Comparison of ENCODE assay signal across 37 mouse cellular contexts in the genomic region with DNA sequence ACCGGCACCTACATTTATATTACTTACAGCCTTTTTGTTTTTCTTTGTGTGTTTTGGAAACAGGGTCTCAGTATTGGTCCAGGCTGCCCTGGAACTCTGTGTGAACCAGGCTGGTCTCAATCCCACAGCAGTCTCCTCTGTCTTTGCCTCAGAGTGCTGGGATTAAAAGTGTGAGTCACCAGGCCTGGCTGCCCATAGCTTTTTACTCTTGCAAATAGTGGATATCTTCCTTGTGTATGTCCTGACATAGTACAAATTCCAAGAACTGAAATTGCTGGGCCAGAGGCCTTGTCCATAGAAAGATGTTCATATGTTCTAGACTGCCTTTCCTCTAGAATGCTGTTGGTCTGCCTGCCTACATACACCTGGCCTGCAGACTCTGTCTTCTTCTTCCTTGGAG. TPM values are rescaled to one million over a fixed set of nuclear protein-coding genes. Genes with fewer than 3 reads are reported as not detected.
DNase-seq lines count a peak whose midpoint lies in the region; ATAC-seq and TF ChIP-seq lines count a peak whose summit lies in the region.
"Had no signal": no experiment of that assay in that cellular context is flagged by ENCODE, and none has a peak within 500 bp of the region (broad histone marks: within the 10 kb centered on the region; RNA-seq: fewer than 3 reads in every experiment).

No protein-coding gene starts in this region.

- H3K27ac ChIP-seq in heart, adult 2 months, result peak overlapping the region; percentile 53
- no peak overlapping the region for H3K27ac ChIP-seq in heart, embryonic 12.5 days (ENCODE audit: poor library complexity, severe bottlenecking)
- peak overlapping the region; percentile 73; the same call in 1 of the 2 replicates for H3K27ac ChIP-seq in lung, embryonic 16.5 days (ENCODE audit: low read length)
- peak overlapping the region; percentile 27; the same call in 1 of the 2 replicates for H3K27ac ChIP-seq in embryonic fibroblast, embryonic 13.5 days (ENCODE audit: insufficient read depth, low read length)
- H3K27ac ChIP-seq in midbrain, embryonic 14.5 days (replicated peaks; ENCODE audit: low read depth, low read length), result no peak overlapping the region
- H3K27ac ChIP-seq: hindbrain, embryonic 14.5 days; midbrain, embryonic 13.5 days; neural tube, embryonic 15.5 days had no signal

- TF ChIP-seq EP300 in heart, adult 2 months (IDR thresholded peaks at IDR 0.05; ENCODE audit: insufficient read depth, low read depth, low read length), result no peak

- ATAC-seq in heart, embryonic 12.5 days (ENCODE audit: insufficient number of reproducible peaks, low FRiP score), result no peak
- no peak for ATAC-seq in lung, embryonic 16.5 days (ENCODE audit: low read depth)
- no peak for ATAC-seq in midbrain, embryonic 14.5 days (ENCODE audit: low FRiP score, low TSS enrichment)
- ATAC-seq: activated CD4-positive, CD25-positive, alpha-beta regulatory T cell, adult 4 months; forebrain, postnatal 0 days; intestine, postnatal 0 days; midbrain, embryonic 13.5 days had no signal

- H3K36me3 ChIP-seq in heart, adult 2 months (ENCODE audit: control insufficient read depth, insufficient read depth, low read length), result no peaks in the 10 kb centered on the region; the same call in 1 of the 2 replicates
- H3K36me3 ChIP-seq in heart, embryonic 12.5 days, result peaks cover 29% of the 10 kb centered on the region
- H3K36me3 ChIP-seq in lung, embryonic 16.5 days (ENCODE audit: control insufficient read depth, insufficient read depth, low read length), result no peaks in the 10 kb centered on the region
- H3K36me3 ChIP-seq in midbrain, embryonic 14.5 days (ENCODE audit: control insufficient read depth, insufficient read depth, low read length), result peaks cover 39% of the 10 kb centered on the region

- 81% methylated on average over 1 of the region's 1 CpGs for whole genome bisulfite sequencing in heart, adult 2 months
- 80% methylated on average over 1 of the region's 1 CpGs for WGBS in heart, embryonic 12.5 days
- 68% methylated on average over 1 of the region's 1 CpGs for WGBS in lung, embryonic 16.5 days
- 63% methylated on average over 1 of the region's 1 CpGs for WGBS in lung, adult 2 months
- 56% methylated on average over 1 of the region's 1 CpGs for WGBS in midbrain, embryonic 14.5 days

- H3K27me3 ChIP-seq in heart, adult 2 months (ENCODE audit: control insufficient read depth, insufficient read depth, low read length), result no peaks in the 10 kb centered on the region
- no peaks in the 10 kb centered on the region for H3K27me3 ChIP-seq in heart, embryonic 12.5 days (replicated peaks)
- H3K27me3 ChIP-seq in lung, embryonic 16.5 days (ENCODE audit: control insufficient read depth, insufficient read depth, low read depth, low read length), result no peaks in the 10 kb centered on the region
- no peaks in the 10 kb centered on the region for H3K27me3 ChIP-seq in midbrain, embryonic 14.5 days (ENCODE audit: control insufficient read depth, insufficient read depth, low read length)
- H3K27me3 ChIP-seq: limb, embryonic 13.5 days; neural tube, embryonic 15.5 days had no signal

- TF ChIP-seq POLR2A in heart, adult 2 months (IDR thresholded peaks at IDR 0.05; ENCODE audit: insufficient read depth, low read depth, low read length), result no peak
- no peak for TF ChIP-seq POLR2A in lung, adult 2 months (IDR thresholded peaks at IDR 0.05; ENCODE audit: borderline replicate concordance, extremely low read depth, low read depth, low read length)
- TF ChIP-seq POLR2A in embryonic fibroblast, embryonic 13.5 days (IDR thresholded peaks at IDR 0.05; ENCODE audit: low read depth, low read length), result no peak

- no peak overlapping the region for H3K4me2 ChIP-seq in heart, embryonic 12.5 days
- H3K4me2 ChIP-seq in lung, embryonic 16.5 days (ENCODE audit: low read depth, low read length), result no peak overlapping the region
- no peak overlapping the region for H3K4me2 ChIP-seq in midbrain, embryonic 14.5 days (ENCODE audit: low read length)
- H3K4me2 ChIP-seq: hindbrain, embryonic 14.5 days; limb, embryonic 13.5 days; liver, embryonic 11.5 days; midbrain, embryonic 13.5 days; neural tube, embryonic 15.5 days had no signal

- H3K9ac ChIP-seq in heart, adult 2 months (ENCODE audit: low read depth, low read length), result no peak overlapping the region
- H3K9ac ChIP-seq in heart, embryonic 12.5 days, result no peak overlapping the region
- no peak overlapping the region for H3K9ac ChIP-seq in lung, embryonic 16.5 days (ENCODE audit: low read length)
- H3K9ac ChIP-seq in midbrain, embryonic 14.5 days (replicated peaks; ENCODE audit: low read length), result no peak overlapping the region
- H3K9ac ChIP-seq: forebrain, postnatal 0 days; hindbrain, embryonic 14.5 days; limb, embryonic 13.5 days; midbrain, embryonic 13.5 days; neural tube, embryonic 15.5 days had no signal

- H3K79me2 ChIP-seq in heart, adult 2 months (replicated peaks; ENCODE audit: control insufficient read depth, insufficient read depth, low read length), result no peaks in the 10 kb centered on the region

- intact Hi-C loops in heart, adult 2 months (cut with DNase I), result no loop called here

- TF ChIP-seq CTCF in heart, adult 2 months (IDR thresholded peaks at IDR 0.05), result no peak
- no peak for TF ChIP-seq CTCF in lung, adult 2 months (IDR thresholded peaks at IDR 0.05; ENCODE audit: insufficient read depth, low read length)
- no peak for TF ChIP-seq CTCF in embryonic fibroblast, embryonic 13.5 days (IDR thresholded peaks at IDR 0.05; ENCODE audit: borderline replicate concordance, insufficient read depth, low read length)

- peaks cover 14% of the 10 kb centered on the region for H3K4me1 ChIP-seq in heart, adult 2 months (ENCODE audit: control insufficient read depth, insufficient read depth, low read length)
- H3K4me1 ChIP-seq in heart, embryonic 12.5 days (replicated peaks), result peaks cover 28% of the 10 kb centered on the region
- peaks cover 23% of the 10 kb centered on the region for H3K4me1 ChIP-seq in lung, embryonic 16.5 days (replicated peaks; ENCODE audit: control insufficient read depth, insufficient read depth, low read length)
- peaks cover 6% of the 10 kb centered on the region for H3K4me1 ChIP-seq in lung, adult 2 months (ENCODE audit: control insufficient read depth, insufficient read depth, low read length)
- H3K4me1 ChIP-seq in embryonic fibroblast, embryonic 13.5 days (ENCODE audit: control insufficient read depth, insufficient read depth, low read length), result peaks cover 11% of the 10 kb centered on the region
- H3K4me1 ChIP-seq in midbrain, embryonic 14.5 days (ENCODE audit: control insufficient read depth, insufficient read depth, low read length), result peaks cover 10% of the 10 kb centered on the region; the same call in 1 of the 2 replicates

- no peak overlapping the region for H3K4me3 ChIP-seq in heart, adult 2 months
- H3K4me3 ChIP-seq in heart, embryonic 12.5 days, result no peak overlapping the region
- H3K4me3 ChIP-seq in lung, embryonic 16.5 days (ENCODE audit: low read length), result no peak overlapping the region
- H3K4me3 ChIP-seq in lung, adult 2 months (replicated peaks; ENCODE audit: extremely low read depth, low read depth, low read length), result no peak overlapping the region
- H3K4me3 ChIP-seq in embryonic fibroblast, embryonic 13.5 days (ENCODE audit: insufficient read depth, low read length), result no peak overlapping the region
- H3K4me3 ChIP-seq in midbrain, embryonic 14.5 days (replicated peaks; ENCODE audit: low read depth, low read length), result no peak overlapping the region
- H3K4me3 ChIP-seq: limb, embryonic 13.5 days; midbrain, embryonic 13.5 days; neural tube, embryonic 15.5 days had no signal

- H3K9me3 ChIP-seq in heart, embryonic 12.5 days (replicated peaks), result no peaks in the 10 kb centered on the region
- no peaks in the 10 kb centered on the region for H3K9me3 ChIP-seq in lung, embryonic 16.5 days (ENCODE audit: control insufficient read depth, low read length)
- no peaks in the 10 kb centered on the region for H3K9me3 ChIP-seq in midbrain, embryonic 14.5 days (ENCODE audit: control insufficient read depth, low read length)
- H3K9me3 ChIP-seq: limb, embryonic 13.5 days; midbrain, embryonic 13.5 days; neural tube, embryonic 15.5 days had no signal

- DNase-seq in heart, adult 2 months, result no peak
- DNase-seq in lung, adult 2 months, result no peak
- DNase-seq in adipocyte (ENCODE audit: low spot score), result peak; percentile 65
- no peak for DNase-seq in midbrain, embryonic 14.5 days
- DNase-seq in cerebellum, adult 9-10 months, result no peak
- DNase-seq: adrenal gland, adult 8-10 months; B cell, adult 2 months; forebrain, postnatal 0 days; heart, postnatal 10 days; kidney, adult 9 months; kidney, postnatal 10 days; retina, postnatal 1 day; right cerebral cortex, postnatal 14 days had no signal

RNA-seq across cellular contexts. Expression of a gene that starts 35.2 kb away (rescaled TPM):
- total RNA-seq in heart, adult 2 months (2021), result under 1 TPM in 1 of 2 experiments, not detected in 1; 0.23 TPM
- 0.44 and 1.3 TPM in 2 replicates for polyA plus RNA-seq in heart, adult 2 months (2012; rRNA removed)
- 0.13 TPM in 1 of 2 replicates, not detected in the other for polyA plus RNA-seq in heart, embryonic 12.5 days (2016; fragmentation: Nextera tagmentation; extraction: Ambion mirVana)
- polyA plus RNA-seq in lung, embryonic 16.5 days (2015; fragmentation: Nextera tagmentation; extraction: Ambion mirVana), result 0.08 and 0.16 TPM in 2 replicates
- polyA plus RNA-seq in lung, adult 2 months (2012; rRNA removed), result 1.0 and 1.3 TPM in 2 replicates
- polyA plus RNA-seq in embryonic fibroblast, embryonic 13.5 days (2011; ENCODE audit: insufficient read length, low read depth, missing spikeins), result not detected in 2 replicates
- polyA plus RNA-seq in midbrain, embryonic 14.5 days (2014; fragmentation: Nextera tagmentation; extraction: Ambion mirVana), result 0.07 and 0.59 TPM in 2 replicates
- total RNA-seq: heart, adult 8-10 months; megakaryocyte-erythroid progenitor cell, adult 5-6 weeks; monocyte, adult 5-6 weeks had no signal
- polyA plus RNA-seq: activated CD4-positive, CD25-positive, alpha-beta regulatory T cell, adult 4 months; forebrain, postnatal 0 days; liver, embryonic 11.5 days; liver, embryonic 16.5 days had no signal

RNA-seq across cellular contexts. Expression of a gene that starts 43.1 kb away (rescaled TPM):
- total RNA-seq in heart, adult 2 months (2021), result 1 to 10 TPM; 6.6 to 7.3 TPM
- polyA plus RNA-seq in heart, adult 2 months (2012; rRNA removed), result 12.8 and 15.2 TPM in 2 replicates
- polyA plus RNA-seq in heart, embryonic 12.5 days (2016; fragmentation: Nextera tagmentation; extraction: Ambion mirVana), result 22.7 and 24.5 TPM in 2 replicates
- polyA plus RNA-seq in lung, embryonic 16.5 days (2015; fragmentation: Nextera tagmentation; extraction: Ambion mirVana), result 23.4 and 23.5 TPM in 2 replicates
- polyA plus RNA-seq in lung, adult 2 months (2012; rRNA removed), result 12.6 and 13.4 TPM in 2 replicates
- polyA plus RNA-seq in embryonic fibroblast, embryonic 13.5 days (2011; ENCODE audit: insufficient read length, low read depth, missing spikeins), result 13.5 and 19.1 TPM in 2 replicates
- 19.1 and 28.1 TPM in 2 replicates for polyA plus RNA-seq in midbrain, embryonic 14.5 days (2014; fragmentation: Nextera tagmentation; extraction: Ambion mirVana)

RNA-seq across cellular contexts. Expression of a gene that starts 43.2 kb away (rescaled TPM):
- 1 to 10 TPM in 1 of 2 experiments, under 1 TPM in 1; 0.93 to 1.5 TPM for total RNA-seq in heart, adult 2 months (2021)
- 1.2 and 1.5 TPM in 2 replicates for polyA plus RNA-seq in heart, adult 2 months (2012; rRNA removed)
- polyA plus RNA-seq in heart, embryonic 12.5 days (2016; fragmentation: Nextera tagmentation; extraction: Ambion mirVana), result 11.0 and 14.2 TPM in 2 replicates
- polyA plus RNA-seq in lung, embryonic 16.5 days (2015; fragmentation: Nextera tagmentation; extraction: Ambion mirVana), result 22.4 and 23.5 TPM in 2 replicates
- polyA plus RNA-seq in lung, adult 2 months (2012; rRNA removed), result 1.3 and 2.5 TPM in 2 replicates
- polyA plus RNA-seq in embryonic fibroblast, embryonic 13.5 days (2011; ENCODE audit: insufficient read length, low read depth, missing spikeins), result 5.9 and 6.4 TPM in 2 replicates
- 5.3 and 10.2 TPM in 2 replicates for polyA plus RNA-seq in midbrain, embryonic 14.5 days (2014; fragmentation: Nextera tagmentation; extraction: Ambion mirVana)

RNA-seq across cellular contexts. Expression of a gene that starts 48.4 kb away (rescaled TPM):
- not detected for total RNA-seq in heart, adult 2 months (2021)
- not detected in 2 replicates for polyA plus RNA-seq in heart, adult 2 months (2012; rRNA removed)
- not detected in 2 replicates for polyA plus RNA-seq in heart, embryonic 12.5 days (2016; fragmentation: Nextera tagmentation; extraction: Ambion mirVana)
- polyA plus RNA-seq in lung, embryonic 16.5 days (2015; fragmentation: Nextera tagmentation; extraction: Ambion mirVana), result not detected in 2 replicates
- polyA plus RNA-seq in lung, adult 2 months (2012; rRNA removed), result not detected in 2 replicates
- polyA plus RNA-seq in embryonic fibroblast, embryonic 13.5 days (2011; ENCODE audit: insufficient read length, low read depth, missing spikeins), result not detected in 2 replicates
- polyA plus RNA-seq in midbrain, embryonic 14.5 days (2014; fragmentation: Nextera tagmentation; extraction: Ambion mirVana), result not detected in 2 replicates
- total RNA-seq: adrenal gland, postnatal 4 days; forebrain, postnatal 0 days; gastrocnemius, postnatal 25 days; heart, adult 8-10 months; heart, postnatal 10 days; hematopoietic stem cell, adult 5-6 weeks; layer of hippocampus, postnatal 14 days; left cerebral cortex, adult 8-10 months; left cerebral cortex, postnatal 36 days; megakaryocyte-erythroid progenitor cell, adult 5-6 weeks; monocyte, adult 5-6 weeks had no signal
- polyA plus RNA-seq: cortical plate, adult 2 months; forebrain, embryonic 11.5 days; forebrain, postnatal 0 days; hindbrain, embryonic 14.5 days; intestine, postnatal 0 days; limb, embryonic 13.5 days; liver, embryonic 11.5 days; liver, embryonic 16.5 days; midbrain, embryonic 13.5 days; neural tube, embryonic 15.5 days; small intestine, adult 2 months; stomach, embryonic 14.5 days had no signal

RNA-seq across cellular contexts. Expression of a gene that starts 58.1 kb away (rescaled TPM):
- under 1 TPM; 0.16 to 0.26 TPM for total RNA-seq in heart, adult 2 months (2021)
- 0.06 and 0.14 TPM in 2 replicates for polyA plus RNA-seq in heart, adult 2 months (2012; rRNA removed)
- 0.54 and 0.83 TPM in 2 replicates for polyA plus RNA-seq in heart, embryonic 12.5 days (2016; fragmentation: Nextera tagmentation; extraction: Ambion mirVana)
- polyA plus RNA-seq in lung, embryonic 16.5 days (2015; fragmentation: Nextera tagmentation; extraction: Ambion mirVana), result 1.8 and 2.1 TPM in 2 replicates
- polyA plus RNA-seq in lung, adult 2 months (2012; rRNA removed), result 1.7 and 2.0 TPM in 2 replicates
- polyA plus RNA-seq in embryonic fibroblast, embryonic 13.5 days (2011; ENCODE audit: insufficient read length, low read depth, missing spikeins), result 0.19 and 0.20 TPM in 2 replicates
- polyA plus RNA-seq in midbrain, embryonic 14.5 days (2014; fragmentation: Nextera tagmentation; extraction: Ambion mirVana), result 2.5 and 3.2 TPM in 2 replicates
- total RNA-seq: hematopoietic stem cell, adult 5-6 weeks; monocyte, adult 5-6 weeks had no signal

Comparison
In these comparisons a context has a peak if more than half of its experiments do, and no peak if none do; other contexts are left out.
1. H3K27ac ChIP-seq: peak in heart, adult 2 months (single experiment), lung, embryonic 16.5 days (single experiment) and embryonic fibroblast, embryonic 13.5 days (single experiment); none in heart, embryonic 12.5 days (single experiment) and midbrain, embryonic 14.5 days (single experiment).